Mouse (Mus musculus) CH12.LX (cell line): ENCODE measurements around the gene Lrmda.

Source experiments
- CHD2 ChIP-seq: IDR thresholded peaks from 2 replicates; pipeline ENCODE4 v1.6.1; 2011; ENCODE audit warnings: low read length, improper control_type of control experiment
- CTCF ChIP-seq, 2 experiments: IDR thresholded peaks in 1 of 2; conservative IDR thresholded peaks in 1 of 2; 2 replicates each; pipeline ENCODE4 v1.5.1; 2011 to 2012; ENCODE audit warnings: low read depth in 2 of 2, low read length in 2 of 2, improper control_type of control experiment in 1 of 2, inconsistent platforms in 1 of 2, mild to moderate bottlenecking in 1 of 2, moderate library complexity in 1 of 2
- POLR2A ChIP-seq: IDR thresholded peaks from 2 replicates; pipeline ENCODE4 v1.6.1; 2011; ENCODE audit warnings: low read depth, mild to moderate bottlenecking, improper control_type of control experiment, low read length
- USF1 ChIP-seq: IDR thresholded peaks from 2 replicates; pipeline ENCODE4 v1.6.1; 2014; ENCODE audit warnings: low read depth, mild to moderate bottlenecking, inconsistent platforms, low read length, improper control_type of control experiment
- ZC3H11A ChIP-seq: IDR thresholded peaks from 2 replicates; pipeline ENCODE4 v1.6.1; 2012; ENCODE audit warnings: low read depth, mild to moderate bottlenecking, inconsistent platforms, low read length, improper control_type of control experiment

DNA sequence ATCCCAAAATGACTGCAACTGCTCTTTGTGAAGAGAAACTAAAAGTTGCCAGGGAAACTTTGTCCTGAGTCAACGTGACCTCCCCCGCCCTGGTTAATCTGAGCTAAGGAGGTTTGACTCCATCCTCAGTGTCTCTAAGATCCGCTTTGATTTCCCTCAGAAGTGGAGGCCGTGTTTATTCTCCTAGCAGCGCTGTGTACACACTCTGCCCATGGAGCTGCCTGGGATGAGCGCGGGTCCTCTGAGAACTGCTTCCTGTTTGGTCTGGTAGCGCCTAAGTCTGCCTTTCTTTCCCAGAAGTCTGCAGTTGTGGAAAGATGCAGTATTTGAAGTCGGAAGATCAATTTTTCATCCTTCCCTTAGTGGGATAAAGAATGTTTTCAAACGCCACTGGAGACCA, 268.7 kb downstream of the Lrmda start:
- TF ChIP-seq POLR2A (no peak), CTCF (conservative IDR thresholded peaks at IDR 0.05 in 1 of 2, IDR thresholded peaks at IDR 0.05 in 1 of 2; ENCODE audit: low read depth in 2 of 2, low read length in 2 of 2) (no peak), CHD2 (no peak), USF1 (no peak), ZC3H11A (no peak)
